Mouse (Mus musculus): Measurements from ENCODE around the gene Tmem117. TPM values are rescaled to one million over a fixed set of nuclear protein-coding genes. Genes with fewer than 3 reads are reported as not detected.

The Tmem117 gene
- polyA plus RNA-seq, 1 experiment = not detected

DNA sequence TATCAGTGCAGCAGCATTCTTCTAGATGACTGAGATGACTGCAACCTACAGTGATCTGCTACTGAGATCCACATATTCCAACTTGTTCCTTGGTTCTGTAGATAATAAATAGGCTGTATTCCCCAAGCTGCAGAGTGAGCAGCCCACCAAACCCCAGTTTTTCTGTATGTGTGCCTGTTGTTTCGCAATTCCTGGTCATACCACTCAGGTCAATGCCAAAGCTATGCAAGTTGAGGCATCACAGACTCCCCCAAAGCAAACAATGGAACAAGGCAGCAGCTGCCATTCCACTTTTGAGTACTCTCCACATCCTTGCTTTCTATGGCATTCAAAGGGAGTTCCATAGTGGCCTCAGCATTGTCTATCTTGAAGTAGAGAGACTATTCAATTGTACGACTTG is 516.1 kb downstream of the Tmem117 start:
- no peaks in the 10 kb centered on the region for H3K4me1 ChIP-seq (ENCODE audit: control insufficient read depth, insufficient read depth, insufficient read length)
- H3K4me3 ChIP-seq (ENCODE audit: extremely low read depth, insufficient read depth, insufficient read length) = no peak overlapping the region
- no peak for DNase-seq (ENCODE audit: low read depth in 1 of 2, low spot score in 2 of 2)
- no peak for TF ChIP-seq CTCF (IDR thresholded peaks at IDR 0.05; ENCODE audit: extremely low read depth, insufficient read depth, insufficient read length, insufficient replicate concordance)
- TF ChIP-seq POLR2A (IDR thresholded peaks at IDR 0.05; ENCODE audit: low read depth, low read length) = no peak
- no peak overlapping the region for H3K27ac ChIP-seq (ENCODE audit: insufficient read depth, low read length)
- no peaks in the 10 kb centered on the region for H3K36me3 ChIP-seq (ENCODE audit: control insufficient read depth, insufficient read depth, low read length)
- WGBS = 70% methylated on average over 2 of the region's 2 CpGs
- H3K27me3 ChIP-seq (ENCODE audit: control insufficient read depth, insufficient read depth, low read length) = no peaks in the 10 kb centered on the region

Other genes with a start within 250 kb of the Tmem117 start
- gene Adamts20, start 163.8 kb upstream of the Tmem117 start, polyA plus RNA-seq (2012; rRNA removed) = 0.51 and 0.81 TPM in 2 replicates
- gene Pus7l, start 85.7 kb upstream of the Tmem117 start, polyA plus RNA-seq (2012; rRNA removed) = 4.0 and 4.8 TPM in 2 replicates
- 15.6 and 16.4 TPM in 2 replicates for gene Irak4, start 85.6 kb upstream of the Tmem117 start, polyA plus RNA-seq (2012; rRNA removed)
- gene Twf1, start 39.3 kb upstream of the Tmem117 start, polyA plus RNA-seq (2012; rRNA removed) = 9.3 and 10.1 TPM in 2 replicates